Mouse (Mus musculus) embryo, embryonic 10 days (tissue): ENCODE results near the gene Angel2.

Source experiments
- DNase-seq: peaks from one replicate; pipeline ENCODE4 v3.0.0-alpha.2; 2015; ENCODE audit warnings: low spot score

The Angel2 gene

GRCm38 (mm10) chr1:190980470-190980869 is 55.6 kb downstream of the Angel2 start:
- DNase-seq, result no peak

GRCm38 (mm10) chr1:190981412-190981811 is 56.5 kb downstream of the Angel2 start:
- DNase-seq, result no peak

- no peak for DNase-seq
These were observed 64.6 kb downstream of the Angel2 start for GRCm38 (mm10) chr1:190989437-190990082.

GRCm38 (mm10) chr1:190995548-190995947 is 70.6 kb downstream of the Angel2 start:
- DNase-seq, result no peak

GRCm38 (mm10) chr1:190996346-190996877 is 71.5 kb downstream of the Angel2 start:
- no peak for DNase-seq
